Comparison of ENCODE assay signal across 7 mouse cellular contexts in genomic region chr11:24371963-24372362, GRCm38 (mm10).
DNase-seq lines count a peak whose midpoint lies in the region; TF ChIP-seq lines count a peak whose summit lies in the region.

No protein-coding gene starts in this region.

- intact Hi-C loops in left cerebral cortex, postnatal 10 days (cut with DNase I) = loop anchor here (10.0 kb wide), 1 partner anchor 287 kb away; no protein-coding TSS in a partner anchor

- no peaks in the 10 kb centered on the region for H3K36me3 ChIP-seq in thymus, adult 2 months (ENCODE audit: control insufficient read depth, insufficient read depth, low read length)

- peak; percentile 11 to 56 for DNase-seq in urinary bladder, postnatal 36 days (ENCODE audit: low spot score in 2 of 2)
- DNase-seq in urinary bladder, adult 2 months (ENCODE audit: low spot score) = no peak
- peak; percentile 72 to 81 for DNase-seq in heart, adult 9 months (ENCODE audit: low spot score in 2 of 2)
- peak; percentile 64 for DNase-seq in lung, postnatal 10 days
- DNase-seq in layer of hippocampus, adult 18-20 months (ENCODE audit: low spot score in 2 of 2) = no peak
- no peak for DNase-seq in left cerebral cortex, postnatal 10 days (ENCODE audit: extremely low spot score in 1 of 2, low spot score in 2 of 2)
- DNase-seq in thymus, adult 2 months = no peak

- no peak overlapping the region for H3K4me3 ChIP-seq in thymus, adult 2 months (ENCODE audit: control insufficient read depth, insufficient read depth, low read length)

- no peak overlapping the region for H3K27ac ChIP-seq in thymus, adult 2 months (ENCODE audit: control insufficient read depth, insufficient read depth, low read length)

- TF ChIP-seq POLR2A in thymus, adult 2 months (IDR thresholded peaks at IDR 0.05; ENCODE audit: control insufficient read depth, extremely low read depth, insufficient read depth, low read length, poor library complexity) = no peak

- no peaks in the 10 kb centered on the region for H3K4me1 ChIP-seq in thymus, adult 2 months (replicated peaks; ENCODE audit: control insufficient read depth, insufficient read depth, low read length)

- no peaks in the 10 kb centered on the region for H3K27me3 ChIP-seq in thymus, adult 2 months (ENCODE audit: control insufficient read depth, insufficient read depth, low read length)

- TF ChIP-seq CTCF in thymus, adult 2 months (IDR thresholded peaks at IDR 0.05; ENCODE audit: borderline replicate concordance, control insufficient read depth, extremely low read depth, insufficient read depth, low read length, poor library complexity) = no peak

- 73% methylated on average over 8 of the region's 8 CpGs for WGBS in thymus, adult 2 months

Comparison
In these comparisons a context has a peak if more than half of its experiments do, and no peak if none do; other contexts are left out.
1. DNase-seq: peak in urinary bladder, postnatal 36 days (2 of 2), heart, adult 9 months (2 of 2) and lung, postnatal 10 days (single experiment); none in urinary bladder, adult 2 months (single experiment), layer of hippocampus, adult 18-20 months (0 of 2), left cerebral cortex, postnatal 10 days (0 of 2) and thymus, adult 2 months (single experiment).